Mouse (Mus musculus) CH12.LX (cell line): ENCODE measurements at regions not wholly inside any gene's neighbourhood (a gene's known extent, or its start where the extent isn't known, plus 50 kb on each side); places are given as distances from the start of the nearest gene placed in this dataset.

ENCODE experiments used
- DNase-seq: peaks from one replicate; pipeline ENCODE4 v3.0.0-alpha.2; 2013; ENCODE audit errors: extremely low read depth
- H3K27ac ChIP-seq: 2 replicates; pipeline ENCODE4 v1.5.1; 2012; ENCODE audit warnings: low read depth, mild to moderate bottlenecking, control low read depth, moderate library complexity; ENCODE audit not compliant: insufficient read depth
- H3K27me3 ChIP-seq: replicated peaks from 2 replicates; pipeline ENCODE3; 2012; ENCODE audit warnings: inconsistent platforms
- H3K36me3 ChIP-seq, 2 experiments: replicated peaks in 1 of 2; 2 replicates each; pipeline versions ENCODE3 to v1.6.1; 2012; ENCODE audit warnings: inconsistent platforms in 1 of 2, low read length in 1 of 2, mild to moderate bottlenecking in 1 of 2, mixed read lengths in 1 of 2, moderate library complexity in 1 of 2; ENCODE audit not compliant: control insufficient read depth in 1 of 2, insufficient read depth in 1 of 2
- H3K4me1 ChIP-seq, 2 experiments: 2 replicates each; pipeline ENCODE4 v1.6.1; 2012; ENCODE audit warnings: inconsistent platforms in 1 of 2, moderate library complexity in 1 of 2; ENCODE audit not compliant: insufficient read depth in 2 of 2, control insufficient read depth in 1 of 2
- H3K4me2 ChIP-seq: 2 replicates; pipeline ENCODE4 v1.6.1; 2012; ENCODE audit warnings: low read depth, mild to moderate bottlenecking, control low read depth; ENCODE audit not compliant: poor library complexity, insufficient read depth, severe bottlenecking
- H3K4me3 ChIP-seq, 3 experiments: fragments of 150-350 bp in 1 of 3; sonication (generic) in 1 of 3; replicated peaks in 1 of 3; 2 replicates each; pipeline versions ENCODE3 to v1.5.1; 2011 to 2012; ENCODE audit warnings: low read depth in 2 of 3, low read length in 2 of 3, mild to moderate bottlenecking in 2 of 3, moderate library complexity in 2 of 3, control low read depth in 1 of 3, improper control_type of control experiment in 1 of 3, inconsistent platforms in 1 of 3, mixed read lengths in 1 of 3; ENCODE audit not compliant: poor library complexity in 1 of 3
- H3K79me2 ChIP-seq: replicated peaks from 2 replicates; pipeline ENCODE4 v1.6.1; 2012; ENCODE audit warnings: mild to moderate bottlenecking, moderate library complexity; ENCODE audit not compliant: control insufficient read depth, poor library complexity, insufficient read depth, severe bottlenecking; ENCODE audit errors: extremely low read depth
- H3K9ac ChIP-seq: 2 replicates; pipeline ENCODE4 v1.6.1; 2012; ENCODE audit warnings: low read depth, mild to moderate bottlenecking, control low read depth, moderate library complexity; ENCODE audit not compliant: insufficient read depth
- H3K9me3 ChIP-seq: replicated peaks from 2 replicates; pipeline ENCODE3; 2012; ENCODE audit warnings: low read length, inconsistent platforms, mixed read lengths
- CHD1 ChIP-seq: IDR thresholded peaks from 2 replicates; pipeline ENCODE4 v1.6.1; 2012; ENCODE audit warnings: low read depth, low read length, improper control_type of control experiment, inconsistent platforms
- CHD2 ChIP-seq: IDR thresholded peaks from 2 replicates; pipeline ENCODE4 v1.6.1; 2011; ENCODE audit warnings: low read length, improper control_type of control experiment
- E2F4 ChIP-seq: IDR thresholded peaks from 2 replicates; pipeline ENCODE4 v1.6.1; 2011; ENCODE audit warnings: low read depth, low read length, improper control_type of control experiment; ENCODE audit not compliant: insufficient replicate concordance
- EP300 ChIP-seq: IDR thresholded peaks from 2 replicates; pipeline ENCODE4 v1.6.1; 2011; ENCODE audit warnings: low read length, improper control_type of control experiment
- ETS1 ChIP-seq: conservative IDR thresholded peaks from 2 replicates; pipeline ENCODE4 v1.6.1; 2012; ENCODE audit warnings: low read depth, mild to moderate bottlenecking, inconsistent platforms, low read length, improper control_type of control experiment, moderate library complexity
- HCFC1 ChIP-seq: IDR thresholded peaks from 2 replicates; pipeline ENCODE4 v1.6.1; 2012; ENCODE audit warnings: low read depth, mild to moderate bottlenecking, inconsistent platforms, low read length, improper control_type of control experiment
- IRF4 ChIP-seq: IDR thresholded peaks from 2 replicates; pipeline ENCODE4 v1.6.1; 2014; ENCODE audit warnings: low read depth, mild to moderate bottlenecking, inconsistent platforms, low read length, improper control_type of control experiment
- KAT2A ChIP-seq: IDR thresholded peaks from 2 replicates; pipeline ENCODE4 v1.6.1; 2012; ENCODE audit warnings: low read length, improper control_type of control experiment, inconsistent platforms; ENCODE audit not compliant: insufficient replicate concordance
- MAZ ChIP-seq: IDR thresholded peaks from 2 replicates; pipeline ENCODE4 v1.6.1; 2012; ENCODE audit warnings: low read depth, mild to moderate bottlenecking, inconsistent platforms, low read length, improper control_type of control experiment, moderate library complexity
- NELFE ChIP-seq: IDR thresholded peaks from 2 replicates; pipeline ENCODE4 v1.6.1; 2011; ENCODE audit warnings: low read depth, low read length, improper control_type of control experiment
- POLR2A ChIP-seq: IDR thresholded peaks from 2 replicates; pipeline ENCODE4 v1.6.1; 2011; ENCODE audit warnings: low read depth, mild to moderate bottlenecking, improper control_type of control experiment, low read length
- POLR2AphosphoS2 ChIP-seq: IDR thresholded peaks from 2 replicates; pipeline ENCODE4 v1.6.1; 2011; ENCODE audit warnings: low read depth, low read length, improper control_type of control experiment
- RAD21 ChIP-seq: IDR thresholded peaks from 2 replicates; pipeline ENCODE4 v1.6.1; 2011; ENCODE audit warnings: low read depth, mild to moderate bottlenecking, low read length, improper control_type of control experiment, moderate library complexity
- RCOR1 ChIP-seq: conservative IDR thresholded peaks from 2 replicates; pipeline ENCODE4 v1.6.1; 2012; ENCODE audit warnings: low read depth, mild to moderate bottlenecking, inconsistent platforms, low read length, improper control_type of control experiment
- SIN3A ChIP-seq: IDR thresholded peaks from 2 replicates; pipeline ENCODE4 v1.6.1; 2012; ENCODE audit warnings: low read length, improper control_type of control experiment, inconsistent platforms
- USF2 ChIP-seq: conservative IDR thresholded peaks from 2 replicates; pipeline ENCODE4 v1.6.1; 2011; ENCODE audit warnings: low read depth, low read length, improper control_type of control experiment
- ZMIZ1 ChIP-seq: IDR thresholded peaks from 2 replicates; pipeline ENCODE4 v1.6.1; 2012; ENCODE audit warnings: low read depth, mild to moderate bottlenecking, inconsistent platforms, low read length, improper control_type of control experiment
- dilution Hi-C: fragments of 300-500 bp; cut with MboI; formaldehyde crosslinking; loops from 2 replicates; pipeline ENCODE4 v1.14.3; 2020; ENCODE audit warnings: low sequenced_read_pairs; ENCODE audit not compliant: extremely low pct_unique_long_range_greater_than_20kb, extremely low pct_ligation_motif_present
- in situ Hi-C: fragments of 300-500 bp; cut with MboI; formaldehyde crosslinking; loops from 3 replicates; pipeline ENCODE4 v1.14.3; 2019; ENCODE audit warnings: low sequenced_read_pairs, low pct_ligation_motif_present, low pct_unique_long_range_greater_than_20kb, mixed read lengths

GRCm38 (mm10) chr10:54548526-54548925, 472.1 kb upstream of the Man1a start:
- no peaks in the 10 kb centered on the region for H3K4me1 ChIP-seq
- H3K27me3 ChIP-seq: no peaks in the 10 kb centered on the region
- no peaks in the 10 kb centered on the region for H3K79me2 ChIP-seq
- no peak for TF ChIP-seq MAZ
- no peak for TF ChIP-seq KAT2A
- no peak for TF ChIP-seq RAD21
- no peak for TF ChIP-seq CHD1
- no peak for TF ChIP-seq USF2
- TF ChIP-seq EP300: no peak
- TF ChIP-seq POLR2A: no peak
- TF ChIP-seq, all 38 proteins: peak for 0
- Histone ChIP-seq H3K9me3 (no peaks in the 10 kb centered on the region), H3K27ac (no peak overlapping the region), H3K36me3 (no peaks in the 10 kb centered on the region), H3K4me3 (no peak overlapping the region), H3K9ac (no peak overlapping the region), H3K4me2 (no peak overlapping the region)
- in situ Hi-C loops: no loop called here
- no peak for DNase-seq
- dilution Hi-C loops: no loop called here

DNA sequence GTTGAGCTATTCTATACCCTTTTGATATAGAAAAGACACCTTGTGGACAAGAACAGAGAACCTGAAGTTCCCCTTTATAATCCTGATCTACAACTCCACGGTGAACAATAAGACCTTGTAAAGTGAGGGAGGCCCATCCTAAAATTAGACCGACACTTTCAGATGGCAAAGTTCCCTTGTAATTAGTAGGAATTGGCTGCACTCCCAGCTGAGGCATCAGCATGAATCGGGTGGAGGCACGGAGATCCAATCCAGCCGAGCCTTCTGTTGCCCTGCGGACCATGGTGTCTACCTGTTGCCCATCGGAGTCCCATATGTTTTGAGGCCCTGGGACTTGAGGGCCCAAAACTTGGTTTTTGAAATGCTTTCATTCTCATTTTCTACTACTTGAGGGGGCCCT, 456.2 kb upstream of the Man1a start:
- dilution Hi-C loops (no loop called here), in situ Hi-C loops (no loop called here)
- H3K36me3 ChIP-seq: no peaks in the 10 kb centered on the region
- no peak overlapping the region for H3K9ac ChIP-seq
- no peaks in the 10 kb centered on the region for H3K4me1 ChIP-seq
- no peak overlapping the region for H3K4me2 ChIP-seq
- peaks cover 2% of the 10 kb centered on the region for H3K9me3 ChIP-seq
- H3K27ac ChIP-seq: no peak overlapping the region
- H3K79me2 ChIP-seq: no peaks in the 10 kb centered on the region
- no peak overlapping the region for H3K4me3 ChIP-seq
- TF ChIP-seq POLR2A (no peak), SIN3A (no peak), NELFE (no peak), IRF4 (no peak), CHD2 (no peak)
- TF ChIP-seq, all 38 proteins: peak for 0
- no peak for DNase-seq
- no peaks in the 10 kb centered on the region for H3K27me3 ChIP-seq

GRCm38 (mm10) chr10:54510776-54511175, 434.4 kb upstream of the Man1a start:
- TF ChIP-seq USF2 (no peak), NELFE (no peak), HCFC1 (no peak), POLR2AphosphoS2 (no peak), EP300 (no peak), RCOR1 (no peak), E2F4 (no peak), POLR2A (no peak), CHD1 (no peak), ETS1 (no peak), ZMIZ1 (no peak)
- Histone ChIP-seq H3K36me3 (no peaks in the 10 kb centered on the region), H3K27me3 (no peaks in the 10 kb centered on the region), H3K9ac (no peak overlapping the region), H3K9me3 (no peaks in the 10 kb centered on the region), H3K79me2 (no peaks in the 10 kb centered on the region; the same call in 1 of the 2 replicates), H3K27ac (no peak overlapping the region), H3K4me2 (no peak overlapping the region), H3K4me3 (no peak overlapping the region), H3K4me1 (no peaks in the 10 kb centered on the region)
- dilution Hi-C loops (no loop called here), in situ Hi-C loops (no loop called here)
- no peak for DNase-seq
